Mouse (Mus musculus) forebrain, postnatal 0 days (tissue): ENCODE data around the gene Atp6v0a2. TPM values are rescaled to one million over a fixed set of nuclear protein-coding genes. Genes with fewer than 3 reads are reported as not detected.

Experiments used
- ATAC-seq: fragments of 200-750 bp; cut with Nextera tagmentation; 2 replicates; pipeline ENCODE4 v1.8.0; 2017; ENCODE audit warnings: mild to moderate bottlenecking, moderate library complexity
- DNase-seq: peaks from one replicate; pipeline ENCODE4 v3.0.0-alpha.2; 2015
- H3K27ac ChIP-seq: fragments of 300-500 bp; sonication (generic); 2 replicates; pipeline ENCODE4 v1.5.1; 2014; ENCODE audit warnings: low read depth, mild to moderate bottlenecking, antibody characterized with exemption, low read length, moderate library complexity, mixed read lengths
- H3K27me3 ChIP-seq: fragments of 300-500 bp; sonication (generic); 2 replicates; pipeline ENCODE4 v1.6.1; 2014; ENCODE audit warnings: mild to moderate bottlenecking, low read length, mixed read lengths; ENCODE audit not compliant: insufficient read depth
- H3K36me3 ChIP-seq: fragments of 300-500 bp; sonication (generic); 2 replicates; pipeline ENCODE4 v1.6.1; 2014; ENCODE audit warnings: mild to moderate bottlenecking, moderate library complexity; ENCODE audit not compliant: insufficient read depth
- H3K4me1 ChIP-seq: fragments of 300-500 bp; sonication (generic); 2 replicates; pipeline ENCODE4 v1.6.1; 2014; ENCODE audit warnings: antibody characterized with exemption; ENCODE audit not compliant: insufficient read depth
- H3K4me2 ChIP-seq: fragments of 300-500 bp; sonication (generic); 2 replicates; pipeline ENCODE4 v1.6.1; 2014; ENCODE audit warnings: low read depth, mild to moderate bottlenecking, moderate library complexity
- H3K4me3 ChIP-seq: fragments of 300-500 bp; sonication (generic); 2 replicates; pipeline ENCODE4 v1.5.1; 2014; ENCODE audit warnings: low read depth, low read length, mixed read lengths
- H3K9ac ChIP-seq: fragments of 300-500 bp; sonication (generic); 2 replicates; pipeline ENCODE4 v1.6.1; 2014; ENCODE audit warnings: mild to moderate bottlenecking
- H3K9me3 ChIP-seq: fragments of 300-500 bp; sonication (generic); 2 replicates; pipeline ENCODE4 v1.6.1; 2016; ENCODE audit warnings: low read length
- CTCF ChIP-seq: sonication (generic); IDR thresholded peaks from 2 replicates; pipeline ENCODE4 v1.5.1; 2016; ENCODE audit warnings: antibody characterized with exemption, control low read depth, low read depth
- WGBS: fragments of 180-500 bp; shearing (Covaris S2); extraction: QIAGEN DNeasy Blood & Tissue Kit; methylation state at CpG from one replicate; pipeline ENCODE4 v1.1.7; 2014; 5-methylcytosine and 5-hydroxymethylcytosine counted together
- polyA plus RNA-seq: library from polyadenylated mRNA; unstranded; fragments of >200 nt; fragmentation: Nextera tagmentation; extraction: Ambion mirVana; gene quantifications from 2 replicates; pipeline ENCODE4 v1.2.1, GENCODE M21; 2015
- total RNA-seq: library from RNA; depleted of rRNA; stranded (reverse); fragments of >200 nt; gene quantifications from 2 replicates; pipeline ENCODE4 v1.2.3, GENCODE M21; 2014

The Atp6v0a2 gene
- total and polyA plus RNA-seq, 2 experiments from 2014 or later, result 20.1 to 21.2 TPM

- no peak overlapping the region for H3K9ac ChIP-seq
- no peak overlapping the region for H3K4me3 ChIP-seq
- no peak overlapping the region for H3K4me2 ChIP-seq
- WGBS, result 91% methylated on average over 3 of the region's 3 CpGs
- H3K9me3 ChIP-seq, result no peaks in the 10 kb centered on the region
- ATAC-seq (no peak), DNase-seq (no peak)
- TF ChIP-seq CTCF, result no peak
- peaks cover 69% of the 10 kb centered on the region for H3K36me3 ChIP-seq
- no peaks in the 10 kb centered on the region for H3K4me1 ChIP-seq
- no peaks in the 10 kb centered on the region for H3K27me3 ChIP-seq
- no peak overlapping the region for H3K27ac ChIP-seq
Observed at GRCm38 (mm10) chr5:124636139-124636538, 7.8 kb downstream of the Atp6v0a2 start.

DNA sequence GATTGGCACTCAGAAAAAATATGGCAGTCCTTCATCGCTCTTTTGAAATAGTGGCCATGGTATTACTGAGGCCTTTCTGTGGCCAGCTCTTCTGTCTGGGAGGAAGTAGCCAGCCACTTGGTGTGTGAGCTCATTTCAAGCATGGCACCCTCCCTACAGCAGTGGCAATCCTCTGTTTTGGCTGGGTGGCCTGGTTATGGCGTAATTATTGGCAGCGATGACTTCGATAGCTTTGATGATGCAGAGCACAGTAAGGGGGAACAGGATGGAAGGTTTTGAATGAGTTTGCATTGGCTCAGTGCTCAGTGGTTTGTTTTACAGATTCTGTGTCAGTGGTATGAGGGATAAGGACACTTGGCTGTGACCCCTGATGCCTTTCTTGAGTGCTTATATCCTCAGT is 8.3 kb downstream of the Atp6v0a2 start:
- no peak for DNase-seq
- 97% methylated on average over 4 of the region's 4 CpGs for WGBS

DNA sequence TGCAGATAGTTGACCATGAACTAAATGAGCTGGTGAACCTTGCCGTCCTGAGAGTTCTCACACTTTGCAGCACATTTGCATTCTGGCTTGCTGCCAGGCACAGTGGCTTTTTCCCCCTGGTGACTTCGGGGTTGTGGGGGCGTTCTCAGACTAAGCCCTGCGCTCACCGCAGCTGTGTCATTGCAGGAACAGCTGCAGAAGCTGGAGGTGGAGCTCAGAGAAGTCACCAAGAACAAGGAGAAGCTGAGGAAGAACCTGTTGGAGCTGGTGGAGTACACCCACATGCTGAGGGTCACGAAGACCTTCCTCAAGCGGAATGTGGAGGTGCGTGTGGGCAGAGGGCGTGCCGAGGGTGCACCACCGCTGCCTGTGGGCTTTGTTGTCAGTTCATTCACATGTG is 8.9 kb downstream of the Atp6v0a2 start:
- WGBS, result 85% methylated on average over 11 of the region's 11 CpGs
- Histone ChIP-seq H3K27me3 (no peaks in the 10 kb centered on the region), H3K4me1 (no peaks in the 10 kb centered on the region), H3K4me2 (no peak overlapping the region), H3K27ac (no peak overlapping the region), H3K36me3 (peaks cover 81% of the 10 kb centered on the region), H3K4me3 (no peak overlapping the region), H3K9ac (no peak overlapping the region), H3K9me3 (no peaks in the 10 kb centered on the region)
- no peak for TF ChIP-seq CTCF
- ATAC-seq (no peak), DNase-seq (no peak)

More for the DNA sequence above, 8.3 kb downstream of the Atp6v0a2 start:
- Histone ChIP-seq H3K36me3 (peaks cover 75% of the 10 kb centered on the region), H3K4me1 (no peaks in the 10 kb centered on the region), H3K9me3 (no peaks in the 10 kb centered on the region), H3K9ac (no peak overlapping the region), H3K4me3 (no peak overlapping the region), H3K27me3 (no peaks in the 10 kb centered on the region), H3K4me2 (no peak overlapping the region), H3K27ac (no peak overlapping the region)
- no peak for TF ChIP-seq CTCF
- no peak for ATAC-seq

- no peak overlapping the region for H3K4me3 ChIP-seq
- no peak overlapping the region for H3K9ac ChIP-seq
- H3K9me3 ChIP-seq, result no peaks in the 10 kb centered on the region
- ATAC-seq (no peak), DNase-seq (no peak)
- TF ChIP-seq CTCF, result no peak
- H3K27ac ChIP-seq, result no peak overlapping the region
- H3K27me3 ChIP-seq, result no peaks in the 10 kb centered on the region
- peaks cover 86% of the 10 kb centered on the region for H3K36me3 ChIP-seq
- H3K4me1 ChIP-seq, result no peaks in the 10 kb centered on the region
- 96% methylated on average over 13 of the region's 13 CpGs for WGBS
- H3K4me2 ChIP-seq, result no peak overlapping the region
Observed at GRCm38 (mm10) chr5:124637836-124638235, 9.5 kb downstream of the Atp6v0a2 start.

DNA sequence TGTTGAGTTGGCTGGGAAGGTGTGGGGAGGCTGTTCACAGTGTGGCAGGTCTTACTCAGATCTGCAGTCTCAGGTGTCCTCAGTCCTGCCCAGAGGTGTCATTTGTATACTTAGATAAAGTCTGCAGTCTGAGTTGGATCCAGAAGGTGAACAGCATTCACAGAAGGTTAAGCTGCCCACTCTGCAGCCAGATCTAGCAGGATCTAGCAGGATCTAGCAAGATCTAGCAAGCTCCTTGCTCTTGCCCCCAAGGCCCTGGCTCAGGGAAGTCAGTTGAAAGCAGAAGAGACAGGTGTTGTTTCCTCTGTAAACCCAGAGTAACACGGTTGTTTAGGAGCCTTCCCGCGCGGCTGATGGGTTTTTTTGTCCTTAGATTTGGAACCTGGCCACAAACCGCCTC is 85.4 kb downstream of the Atp6v0a2 start:
- Histone ChIP-seq H3K27me3 (no peaks in the 10 kb centered on the region), H3K9me3 (no peaks in the 10 kb centered on the region), H3K4me2 (no peak overlapping the region), H3K9ac (no peak overlapping the region), H3K27ac (no peak overlapping the region), H3K4me1 (no peaks in the 10 kb centered on the region), H3K4me3 (no peak overlapping the region), H3K36me3 (peaks cover 74% of the 10 kb centered on the region)
- no peak for DNase-seq
- no peak for ATAC-seq
- WGBS, result 81% methylated on average over 5 of the region's 5 CpGs
- no peak for TF ChIP-seq CTCF

DNA sequence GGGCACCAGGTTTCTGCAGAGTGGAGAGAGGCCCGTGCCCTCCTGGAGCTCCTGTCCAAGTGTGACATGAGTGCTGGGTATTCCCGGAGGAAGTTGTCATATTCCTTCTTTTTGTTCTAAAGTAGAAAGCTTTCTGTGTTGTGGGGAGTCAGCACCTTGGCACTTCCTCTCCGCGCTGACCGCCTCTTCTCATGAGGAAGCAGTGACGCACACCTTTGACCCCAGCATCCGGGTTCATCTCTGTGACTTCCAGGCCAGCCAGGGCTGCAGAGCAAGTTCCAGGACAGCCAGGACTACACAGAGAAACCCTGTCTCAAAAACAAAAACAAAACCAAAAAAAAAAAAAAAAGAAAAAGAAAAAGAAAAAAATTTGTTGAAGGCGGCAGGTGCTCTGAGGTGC is 86.8 kb downstream of the Atp6v0a2 start:
- no peak for TF ChIP-seq CTCF
- no peaks in the 10 kb centered on the region for H3K27me3 ChIP-seq
- peaks cover 88% of the 10 kb centered on the region for H3K36me3 ChIP-seq
- H3K4me1 ChIP-seq, result no peaks in the 10 kb centered on the region
- no peak overlapping the region for H3K4me2 ChIP-seq
- no peaks in the 10 kb centered on the region for H3K9me3 ChIP-seq
- ATAC-seq (no peak), DNase-seq (no peak)
- no peak overlapping the region for H3K27ac ChIP-seq
- WGBS, result 93% methylated on average over 8 of the region's 8 CpGs
- no peak overlapping the region for H3K4me3 ChIP-seq
- no peak overlapping the region for H3K9ac ChIP-seq

DNA sequence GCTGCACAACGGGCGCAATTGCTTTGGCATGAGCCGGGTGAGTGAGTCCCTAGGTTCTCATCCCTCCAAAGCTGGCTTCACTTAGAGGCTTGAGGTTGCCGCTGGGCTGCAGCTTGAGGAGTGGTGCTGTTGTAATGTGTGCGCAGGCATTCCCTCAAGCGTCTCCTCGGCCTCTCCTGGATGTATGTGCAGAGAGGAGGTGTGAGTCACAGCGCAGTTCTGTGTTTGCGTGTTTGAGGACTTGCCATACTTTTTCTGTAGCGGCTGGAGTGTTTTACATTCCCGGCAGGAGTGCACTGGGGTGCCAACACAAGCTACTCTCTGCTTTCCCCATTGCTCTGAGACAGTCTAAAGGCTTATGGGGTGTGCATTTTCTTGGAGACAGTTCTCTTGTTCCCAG is 89.6 kb downstream of the Atp6v0a2 start:
- H3K4me3 ChIP-seq, result no peak overlapping the region
- no peaks in the 10 kb centered on the region for H3K9me3 ChIP-seq
- H3K27ac ChIP-seq, result no peak overlapping the region
- no peak for TF ChIP-seq CTCF
- no peak overlapping the region for H3K4me2 ChIP-seq
- WGBS, result 94% methylated on average over 11 of the region's 11 CpGs
- no peaks in the 10 kb centered on the region for H3K27me3 ChIP-seq
- no peak for ATAC-seq
- H3K36me3 ChIP-seq, result peaks cover 87% of the 10 kb centered on the region
- no peak for DNase-seq
- H3K9ac ChIP-seq, result no peak overlapping the region
- H3K4me1 ChIP-seq, result no peaks in the 10 kb centered on the region

DNA sequence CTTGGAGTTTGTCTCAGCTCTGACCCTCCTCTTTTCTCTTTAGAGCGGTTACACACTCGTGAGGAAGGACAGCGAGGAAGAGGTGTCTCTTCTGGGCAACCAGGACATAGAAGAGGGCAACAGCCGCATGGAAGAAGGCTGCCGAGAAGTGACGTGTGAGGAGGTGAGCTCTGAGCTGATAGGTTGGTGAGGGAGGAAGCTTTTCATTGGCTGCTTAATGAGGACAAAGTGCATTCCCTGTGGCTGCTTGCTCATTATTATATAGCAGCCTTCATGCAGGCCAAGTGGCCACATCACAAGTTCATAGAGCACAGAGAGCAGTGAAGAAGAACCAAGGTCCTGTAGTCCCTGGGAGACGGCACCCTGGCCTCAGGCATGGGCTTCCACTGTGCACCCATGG is 90.0 kb downstream of the Atp6v0a2 start:
- peaks cover 87% of the 10 kb centered on the region for H3K36me3 ChIP-seq
- H3K27me3 ChIP-seq, result no peaks in the 10 kb centered on the region
- no peaks in the 10 kb centered on the region for H3K9me3 ChIP-seq
- ATAC-seq (no peak), DNase-seq (no peak)
- H3K4me1 ChIP-seq, result no peaks in the 10 kb centered on the region
- no peak overlapping the region for H3K4me3 ChIP-seq
- H3K27ac ChIP-seq, result no peak overlapping the region
- TF ChIP-seq CTCF, result no peak
- H3K9ac ChIP-seq, result no peak overlapping the region
- 90% methylated on average over 7 of the region's 7 CpGs for WGBS
- H3K4me2 ChIP-seq, result no peak overlapping the region
